Mouse (Mus musculus) thymus, adult 2 months (tissue): ENCODE results near the gene Col4a2.

ENCODE experiments used
- CTCF ChIP-seq: fragments of 200-500 bp; IDR thresholded peaks from 2 replicates; pipeline ENCODE4 v1.5.1; 2012; ENCODE audit warnings: mild to moderate bottlenecking, control low read depth, low read length, moderate library complexity, borderline replicate concordance; ENCODE audit not compliant: control insufficient read depth, poor library complexity, insufficient read depth; ENCODE audit errors: extremely low read depth
- POLR2A ChIP-seq: fragments of 200-500 bp; IDR thresholded peaks from 2 replicates; pipeline ENCODE4 v1.6.1; 2012; ENCODE audit warnings: mild to moderate bottlenecking, low read length, control low read depth, moderate library complexity; ENCODE audit not compliant: control insufficient read depth, poor library complexity, insufficient read depth; ENCODE audit errors: extremely low read depth

DNA sequence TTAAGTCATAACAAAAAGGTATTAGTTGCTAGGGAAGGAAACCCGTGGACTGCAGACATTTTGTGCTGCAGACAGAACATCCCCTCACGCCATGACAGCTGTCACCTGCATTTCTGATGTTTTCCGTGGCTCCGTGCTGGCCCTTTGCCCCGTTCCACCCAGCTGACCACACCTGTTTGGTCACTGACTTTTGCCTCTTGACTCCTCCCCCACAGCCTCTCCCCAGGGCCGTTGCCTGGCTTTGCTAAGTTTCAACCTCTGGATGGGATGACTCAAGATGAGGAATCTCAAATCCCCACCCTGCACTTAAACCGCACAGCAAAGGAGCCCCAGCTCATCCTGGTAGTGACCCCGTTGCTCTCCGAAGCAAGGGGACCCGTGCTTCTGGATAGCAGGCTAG is 33.6 kb downstream of the Col4a2 start:
- TF ChIP-seq POLR2A (no peak), CTCF (no peak)
